Mouse (Mus musculus): ENCODE results near the gene Rgp1. TPM values are rescaled to one million over a fixed set of nuclear protein-coding genes. Genes with fewer than 3 reads are reported as not detected.

The Rgp1 gene
- total RNA-seq, 2 experiments from 2014 or later: 5.7 to 10.6 TPM

DNA sequence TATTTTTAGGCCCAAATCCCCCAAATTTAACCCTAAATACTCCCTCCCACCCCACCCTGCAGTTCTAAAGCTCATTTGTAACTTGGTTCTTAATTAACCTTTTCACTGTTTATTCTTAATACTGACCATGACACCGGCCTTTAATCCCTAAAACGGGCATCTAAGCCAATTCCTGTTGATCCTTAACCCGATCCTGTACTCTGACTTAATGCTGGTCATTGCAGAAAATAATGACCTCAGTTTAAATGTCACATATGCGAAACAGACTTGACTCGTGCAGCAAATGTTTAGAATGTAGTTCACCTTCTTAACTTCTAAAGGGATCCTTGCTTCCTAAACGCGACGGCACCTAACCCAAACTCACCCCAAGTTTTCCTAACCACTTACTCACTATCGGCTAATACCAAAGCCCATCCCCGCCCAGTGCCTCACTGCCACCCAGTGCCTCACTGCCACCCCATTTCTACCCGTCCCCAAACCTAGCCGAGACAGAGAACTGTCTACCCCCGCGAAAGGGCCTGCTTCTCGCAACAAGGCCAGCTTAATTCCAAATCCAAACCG is 17.0 kb upstream of the Rgp1 start:
- peak; percentile 58 for ATAC-seq (replicated peaks; ENCODE audit: low FRiP score, poor library complexity, severe bottlenecking)

DNA sequence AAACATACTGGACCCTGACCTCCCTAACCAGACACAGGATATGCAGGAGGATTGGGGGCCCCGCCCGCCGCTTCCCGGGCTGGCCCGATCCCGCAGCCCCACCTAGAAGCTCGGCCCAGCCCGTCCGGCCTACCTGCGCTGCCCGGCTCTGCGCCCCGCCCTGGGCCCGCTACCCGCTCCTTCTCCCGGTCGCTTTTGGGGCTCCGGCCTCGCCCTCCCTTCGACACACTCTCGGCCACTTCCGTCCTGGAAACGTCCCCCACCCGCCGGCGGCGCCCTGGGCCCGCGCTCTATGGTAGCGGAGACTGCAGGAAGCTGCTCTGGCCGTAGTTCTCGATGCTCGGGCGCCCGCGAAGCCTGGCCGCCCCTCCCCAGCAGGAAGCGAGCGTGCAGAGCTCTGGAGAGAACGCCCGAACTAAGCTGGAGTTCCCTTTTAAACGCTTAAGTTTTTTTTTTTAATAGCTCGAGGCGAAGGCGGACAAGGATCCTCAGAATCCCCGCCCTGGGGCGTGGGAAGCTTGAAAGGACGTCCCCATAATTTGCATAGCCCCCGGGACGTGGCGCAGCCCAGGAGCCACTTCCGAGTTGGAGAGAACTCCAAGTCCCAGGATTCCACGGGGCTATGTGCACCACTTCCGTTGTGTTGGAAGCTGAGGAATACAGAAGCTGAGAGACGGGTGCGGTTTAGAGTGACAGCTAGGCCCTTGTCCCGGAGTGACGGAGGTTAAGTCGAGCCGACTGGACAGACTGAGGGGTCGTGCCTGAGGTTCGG is 16.3 kb upstream of the Rgp1 start, which contains the start of the genes Creb3 and Tln1:
Gene Creb3, plus strand, starts transcription at position 336 of the 772 bp plus-strand sequence.
Gene Tln1, minus strand, starts transcription at position 695 of the 772 bp plus-strand sequence.
- peak; percentile 83 for ATAC-seq (replicated peaks; ENCODE audit: low FRiP score, poor library complexity, severe bottlenecking)

DNA sequence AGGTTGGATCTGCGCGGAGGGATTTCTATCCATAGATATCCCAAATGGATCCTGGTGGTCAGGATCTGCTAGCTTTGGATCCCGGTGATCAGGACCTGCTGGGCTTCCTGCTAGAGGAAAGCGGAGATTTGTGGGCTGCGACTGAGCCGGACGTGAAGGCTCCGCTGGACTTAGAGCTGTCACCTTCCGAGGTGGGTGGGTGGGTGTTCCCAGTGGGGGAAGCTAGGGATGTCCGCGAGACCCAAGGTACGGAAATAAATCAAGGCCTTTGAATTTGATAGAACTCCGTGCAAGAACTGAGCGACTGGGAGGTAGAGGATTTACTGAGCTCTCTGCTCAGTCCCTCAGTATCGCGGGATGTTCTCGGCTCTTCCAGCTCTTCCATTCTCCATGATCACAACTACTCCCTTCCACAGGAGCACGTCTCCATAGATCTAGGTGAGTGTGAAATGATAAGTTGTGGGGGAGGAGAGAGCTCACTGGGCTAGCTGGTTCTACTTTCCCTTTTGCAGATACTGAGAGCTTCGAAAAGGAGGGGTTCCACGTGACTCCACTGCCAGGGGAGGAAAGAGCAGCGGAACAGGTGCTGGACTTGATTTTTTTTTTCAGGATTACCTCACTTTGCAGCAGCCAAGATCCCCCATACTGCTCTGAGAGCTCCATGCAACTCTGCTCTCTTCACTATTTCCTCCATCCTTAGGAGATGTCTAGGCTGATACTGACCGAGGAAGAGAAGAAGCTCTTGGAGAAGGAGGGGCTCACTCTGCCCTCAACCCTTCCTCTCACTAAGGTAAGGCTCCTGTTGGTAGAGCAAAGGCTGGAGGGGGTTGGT is 15.5 kb upstream of the Rgp1 start:
- no peak for ATAC-seq (replicated peaks; ENCODE audit: low FRiP score, poor library complexity, severe bottlenecking)

DNA sequence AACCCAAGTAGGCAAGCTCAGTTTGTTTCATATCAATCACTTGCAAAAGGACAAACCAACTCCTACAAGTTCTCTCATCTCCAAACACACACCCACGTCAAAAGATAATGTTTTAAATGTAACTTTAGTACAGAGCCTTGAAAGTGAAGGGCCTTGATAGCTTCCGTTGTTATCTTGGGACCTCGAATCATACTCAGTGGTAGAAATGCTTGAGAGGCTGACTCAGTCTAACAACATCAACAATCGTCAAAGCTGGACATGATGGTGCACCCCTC is 15.0 kb upstream of the Rgp1 start:
- ATAC-seq (replicated peaks; ENCODE audit: low FRiP score, poor library complexity, severe bottlenecking): no peak

DNA sequence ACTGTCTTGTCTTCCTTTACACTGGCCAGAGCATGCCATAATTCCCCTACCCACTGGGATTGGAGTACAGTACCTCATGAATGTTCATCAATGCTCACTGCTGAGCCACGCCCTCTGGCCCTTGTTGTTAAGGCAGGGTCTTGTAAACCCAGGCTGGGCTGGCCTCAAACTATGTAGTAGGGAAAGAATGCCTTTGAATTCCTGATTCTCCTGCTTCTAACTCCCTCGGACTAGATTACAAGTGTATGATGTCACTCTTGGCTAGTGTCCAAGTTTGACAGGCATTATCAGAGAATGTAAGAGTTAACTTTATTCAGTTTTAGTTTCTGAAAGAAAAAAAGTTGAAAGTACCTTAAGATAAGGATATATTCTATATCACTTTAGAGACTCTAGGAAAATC is 14.3 kb upstream of the Rgp1 start:
- ATAC-seq (replicated peaks; ENCODE audit: low FRiP score, poor library complexity, severe bottlenecking): no peak

DNA sequence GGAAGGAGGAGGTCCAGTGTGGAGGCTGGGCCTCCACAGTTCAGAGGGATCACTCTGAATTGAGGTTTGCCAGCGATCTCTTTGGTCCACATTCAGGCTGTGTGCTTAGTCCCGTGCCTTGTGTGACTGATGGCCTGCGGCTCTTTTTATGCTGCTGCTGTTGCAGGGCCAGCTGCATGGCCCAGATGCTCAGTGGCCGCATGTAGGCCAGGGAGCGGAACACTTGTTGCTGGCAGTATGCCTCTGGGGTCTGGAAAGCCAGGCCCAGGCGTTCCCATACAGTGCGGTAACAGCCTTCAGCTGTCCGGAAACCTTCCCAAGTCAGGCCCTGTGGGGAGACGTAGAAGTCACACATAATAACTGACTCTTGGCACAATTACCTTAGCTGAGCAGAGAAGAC is 11.4 kb upstream of the Rgp1 start:
- ATAC-seq (replicated peaks; ENCODE audit: low FRiP score, poor library complexity, severe bottlenecking): no peak

DNA sequence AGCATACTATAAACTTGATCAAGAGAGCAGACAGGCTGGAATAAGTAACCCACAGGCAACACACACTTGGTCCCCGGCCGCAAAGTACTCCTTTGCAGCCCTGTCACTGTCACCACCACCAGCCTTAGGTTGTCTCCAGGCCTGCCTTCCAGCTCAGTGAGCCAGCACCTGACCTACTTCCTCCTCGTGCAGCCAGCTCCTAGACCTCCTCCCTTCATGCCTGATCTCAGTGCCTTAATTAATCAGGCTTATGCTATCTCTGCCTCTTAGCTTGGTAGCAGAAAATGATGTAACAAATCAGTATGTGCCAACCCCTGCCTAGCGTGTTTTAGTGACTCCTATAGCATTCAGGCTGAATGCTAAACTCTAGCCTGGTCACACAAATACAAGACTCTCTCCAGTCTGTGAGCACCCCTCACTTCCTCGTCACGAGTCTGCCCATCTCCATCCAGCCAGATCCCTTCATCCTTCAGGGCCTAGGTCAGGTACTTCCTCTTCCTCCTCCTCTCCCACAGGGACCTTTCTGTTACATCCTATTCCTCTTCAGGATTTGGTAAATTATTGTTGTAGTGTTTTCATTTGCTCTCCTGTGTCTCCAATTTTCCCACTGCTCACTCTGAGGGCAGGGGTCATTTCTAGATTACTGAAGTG is 7.0 kb upstream of the Rgp1 start:
- ATAC-seq (replicated peaks; ENCODE audit: low FRiP score, poor library complexity, severe bottlenecking): no peak

DNA sequence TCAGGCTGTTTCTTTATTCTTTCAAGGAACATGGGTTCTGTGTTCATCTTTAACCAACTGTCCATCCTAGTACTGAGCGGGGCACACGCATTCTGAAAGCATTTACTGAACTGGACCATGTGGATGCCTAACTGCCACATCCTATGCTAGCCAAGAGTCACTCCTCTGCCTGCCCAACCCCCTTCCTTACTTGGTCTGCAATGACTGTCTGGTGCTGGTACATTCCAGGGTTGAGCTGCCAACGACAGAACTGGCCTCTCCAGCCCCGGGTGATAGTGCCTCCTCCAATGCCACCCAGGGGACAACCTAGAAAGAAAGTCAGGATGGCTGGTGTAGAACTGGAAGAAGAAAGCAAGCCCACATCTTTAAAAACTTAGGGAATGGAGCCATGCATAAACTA is 5.0 kb upstream of the Rgp1 start:
- no peak for ATAC-seq (replicated peaks; ENCODE audit: low FRiP score, poor library complexity, severe bottlenecking)

DNA sequence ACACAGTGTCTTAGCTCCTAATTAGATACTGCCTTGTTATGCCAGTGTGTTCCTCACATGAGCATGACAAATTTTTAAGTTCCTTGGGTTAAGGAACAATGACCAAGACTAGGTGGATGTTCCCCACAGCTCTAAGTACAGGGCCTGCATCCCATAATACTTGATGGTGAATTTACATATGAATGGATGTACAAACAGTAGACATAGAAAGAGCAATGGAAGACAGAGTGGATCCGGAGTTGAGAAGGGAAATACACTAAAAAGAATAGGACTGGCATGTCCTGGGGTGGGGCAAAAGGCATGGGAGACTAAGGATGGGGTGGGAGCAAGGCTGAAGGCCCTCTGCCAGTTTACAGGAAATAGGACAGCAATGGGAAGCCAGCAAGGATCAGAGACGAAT is 3.2 kb upstream of the Rgp1 start:
- no peak for ATAC-seq (replicated peaks; ENCODE audit: low FRiP score, poor library complexity, severe bottlenecking)

DNA sequence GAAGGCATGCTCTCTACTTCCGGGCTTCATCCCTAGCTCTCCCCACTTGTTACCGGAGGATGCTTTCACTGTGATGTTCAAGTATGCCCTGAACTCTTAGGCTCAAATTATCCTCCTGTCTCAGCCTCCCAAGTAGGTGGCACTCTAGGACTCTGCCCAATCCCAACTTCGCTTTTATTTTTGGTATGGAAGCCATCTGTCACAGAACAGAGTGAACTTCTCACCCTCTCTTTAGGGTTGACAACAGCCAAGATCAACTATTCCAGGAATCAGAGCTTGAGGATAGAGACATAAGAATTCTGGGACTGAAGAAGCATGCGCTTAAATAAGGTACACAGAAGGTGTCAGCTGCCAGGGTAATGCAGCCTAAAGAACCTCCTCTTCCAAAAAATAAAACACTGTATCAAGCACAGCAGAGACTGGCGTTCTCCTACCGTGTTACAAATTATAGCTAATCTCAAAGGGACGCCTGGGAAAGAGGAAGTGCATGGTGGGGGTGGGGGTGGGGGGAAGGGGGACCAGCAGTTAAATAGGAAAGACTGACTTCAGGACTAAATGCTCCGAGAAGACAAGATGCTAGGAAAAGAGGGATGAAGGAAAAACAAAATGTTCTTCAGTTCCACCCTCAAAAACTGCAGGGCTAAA is 1.2 kb upstream of the Rgp1 start:
- no peak for ATAC-seq (replicated peaks; ENCODE audit: low FRiP score, poor library complexity, severe bottlenecking)

DNA sequence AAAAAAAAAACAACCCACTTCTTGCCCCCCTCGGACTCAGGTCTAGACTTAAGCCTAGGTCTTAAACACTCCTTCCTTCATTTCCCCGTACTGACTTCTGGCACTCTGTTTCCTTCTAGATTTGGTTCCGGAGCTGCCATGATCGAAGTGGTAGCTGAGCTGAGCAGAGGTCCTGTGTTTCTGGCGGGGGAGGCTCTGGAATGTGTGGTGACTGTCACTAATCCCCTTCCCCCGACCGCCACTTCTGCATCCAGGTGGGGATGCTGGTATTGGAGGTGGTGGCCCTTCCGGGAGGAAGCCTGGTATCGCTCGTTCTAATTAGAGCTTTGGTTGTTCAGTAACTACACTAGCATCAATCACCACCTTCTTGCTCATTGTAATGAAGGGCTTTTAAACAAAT is 741 bp downstream of the Rgp1 start:
- ATAC-seq (replicated peaks; ENCODE audit: low FRiP score, poor library complexity, severe bottlenecking): no peak

DNA sequence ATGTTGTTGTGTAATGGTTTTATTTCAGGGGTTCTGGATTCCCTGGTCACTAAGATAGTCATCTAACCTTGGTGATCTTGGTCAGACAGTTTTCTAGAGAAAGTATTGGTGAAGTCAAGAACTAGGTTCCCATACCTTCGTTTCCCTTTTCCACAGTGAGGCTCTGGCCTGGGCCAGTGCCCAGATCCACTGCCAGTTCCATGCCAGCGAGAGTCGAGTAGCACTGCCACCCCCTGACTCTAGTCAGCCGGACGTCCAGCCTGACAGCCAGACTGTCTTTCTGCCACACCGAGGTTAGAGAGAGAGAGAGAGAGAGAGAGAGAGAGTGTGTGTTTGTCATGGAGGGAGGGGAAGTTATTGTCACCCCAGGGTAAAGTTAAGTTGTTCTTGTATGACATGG is 1.2 kb downstream of the Rgp1 start:
- no peak for ATAC-seq (replicated peaks; ENCODE audit: low FRiP score, poor library complexity, severe bottlenecking)

DNA sequence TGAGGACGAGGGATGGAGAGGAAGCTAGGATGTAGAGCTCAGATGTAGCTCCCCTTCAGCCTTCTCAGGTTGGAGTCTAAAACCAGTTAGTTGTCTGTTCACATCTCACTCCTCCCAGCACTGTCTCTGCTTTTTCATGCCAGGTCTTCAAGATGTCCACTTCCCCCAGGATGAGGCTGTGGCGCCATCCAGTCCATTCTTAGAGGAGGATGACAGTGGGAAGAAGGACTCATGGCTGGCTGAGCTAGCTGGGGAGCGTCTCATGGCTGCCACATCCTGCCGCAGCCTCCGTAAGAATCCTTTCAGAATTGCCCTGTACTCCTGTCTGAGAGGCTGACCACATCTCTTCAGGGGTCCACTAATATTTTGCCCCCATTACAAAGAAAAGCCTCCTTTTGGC is 2.2 kb downstream of the Rgp1 start:
- no peak for ATAC-seq (replicated peaks; ENCODE audit: low FRiP score, poor library complexity, severe bottlenecking)

DNA sequence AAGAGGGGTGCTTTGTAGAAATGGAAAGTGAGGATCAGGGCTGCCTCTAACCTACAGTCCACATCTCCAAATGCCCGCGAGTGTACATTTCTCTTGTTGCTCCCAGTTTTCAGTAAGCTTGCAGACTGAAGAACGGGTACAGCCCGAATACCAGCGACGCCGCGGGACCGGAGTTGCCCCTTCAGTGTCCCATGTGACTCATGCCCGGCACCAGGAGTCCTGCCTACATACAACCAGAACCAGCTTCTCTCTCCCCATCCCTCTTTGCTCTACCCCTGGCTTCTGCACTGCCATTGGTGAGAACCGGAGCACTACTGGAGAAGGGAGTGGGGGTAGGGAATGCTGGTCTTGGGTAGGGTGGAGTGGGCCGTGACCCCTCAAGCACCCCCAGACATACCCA is 2.9 kb downstream of the Rgp1 start:
- ATAC-seq (replicated peaks; ENCODE audit: low FRiP score, poor library complexity, severe bottlenecking): no peak

DNA sequence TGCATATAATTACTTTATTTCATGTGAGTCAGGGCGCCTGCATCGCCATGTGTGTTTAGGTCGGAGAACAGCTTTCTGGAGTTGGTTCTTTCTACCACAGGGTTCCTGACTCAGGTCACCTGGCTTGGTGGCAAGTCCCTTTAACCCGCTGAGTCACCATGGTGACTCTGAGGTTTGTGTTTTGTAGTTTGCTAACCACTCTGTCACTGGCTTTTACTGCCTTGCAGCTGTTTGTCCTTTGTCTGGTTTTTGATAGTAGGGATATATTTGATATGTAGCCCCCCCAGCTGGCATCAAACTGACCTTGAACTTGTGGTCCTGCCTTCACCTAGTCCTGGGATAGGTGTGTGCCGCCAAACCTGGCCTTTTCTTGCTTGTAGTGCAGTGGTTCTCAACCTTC is 3.7 kb downstream of the Rgp1 start:
- ATAC-seq (replicated peaks; ENCODE audit: low FRiP score, poor library complexity, severe bottlenecking): no peak

DNA sequence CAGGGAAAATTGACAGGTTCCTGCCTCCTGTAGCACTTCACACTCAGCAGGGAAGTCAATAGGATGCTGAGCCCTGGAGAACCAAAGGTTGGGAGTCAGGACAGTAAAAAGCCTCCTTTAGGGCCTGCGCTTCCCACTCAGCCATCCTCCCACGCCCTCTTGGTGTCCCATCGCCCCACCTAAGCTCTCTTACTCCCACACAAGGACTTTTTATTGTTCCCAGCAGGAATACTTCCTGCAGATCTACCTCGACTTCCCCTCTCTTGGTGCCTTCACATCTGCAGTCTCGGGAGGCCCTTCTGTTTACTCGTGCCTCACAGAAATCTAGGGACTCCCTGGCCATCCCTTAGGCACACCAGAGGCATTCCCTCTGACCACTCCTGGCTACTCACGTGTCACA is 4.9 kb downstream of the Rgp1 start:
- no peak for ATAC-seq (replicated peaks; ENCODE audit: low FRiP score, poor library complexity, severe bottlenecking)

DNA sequence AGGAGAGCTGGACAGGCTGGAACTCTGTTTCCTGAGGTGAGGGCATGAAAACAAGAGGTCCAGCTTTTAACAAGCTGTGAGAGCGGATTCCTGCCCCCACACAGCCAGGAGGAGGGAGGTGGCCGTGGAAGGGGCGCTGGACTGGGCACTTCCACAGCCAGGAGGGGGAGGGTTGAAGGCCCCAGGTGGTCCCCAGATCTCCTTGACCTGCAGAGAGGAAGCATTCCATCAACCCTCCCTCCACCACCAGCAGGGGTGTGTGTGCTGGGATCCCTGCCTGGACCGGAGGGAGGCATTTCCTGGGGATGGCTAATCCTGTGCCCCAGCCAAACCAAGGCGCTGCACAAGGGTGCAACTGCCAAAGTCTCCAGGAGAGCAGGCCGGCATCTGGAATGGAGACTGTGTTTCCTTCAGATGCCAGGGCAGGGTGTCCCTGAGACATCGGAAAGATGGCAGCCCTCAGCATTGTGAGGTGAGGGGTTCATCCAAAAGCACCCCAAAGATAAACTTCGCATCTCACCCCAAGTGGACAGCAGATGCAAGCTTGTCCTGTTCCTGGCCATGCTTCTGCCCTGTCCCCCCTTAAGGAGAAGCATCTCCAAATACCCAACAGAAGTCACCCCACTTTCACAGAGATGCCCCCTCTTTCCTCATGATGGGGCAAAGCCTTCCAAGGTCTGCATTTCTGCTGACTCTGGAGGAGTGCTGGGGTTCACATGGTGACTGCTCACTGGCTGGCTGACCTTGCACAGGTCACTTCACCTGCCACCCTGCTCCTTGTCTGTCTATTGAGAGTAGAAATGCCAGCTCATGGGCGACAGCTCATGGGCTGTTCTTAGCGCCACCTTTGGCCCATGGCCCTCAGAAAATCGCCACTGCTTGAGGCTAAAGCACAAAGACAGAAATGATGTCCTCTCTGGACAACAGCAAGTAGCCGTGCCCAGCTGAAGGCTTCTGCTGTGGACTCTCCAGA is 6.2 kb downstream of the Rgp1 start, which contains the start of gene Msmp:
Gene Msmp, minus strand, starts transcription at position 51 of the 973 bp plus-strand sequence.
- ATAC-seq (replicated peaks; ENCODE audit: low FRiP score, poor library complexity, severe bottlenecking): no peak

DNA sequence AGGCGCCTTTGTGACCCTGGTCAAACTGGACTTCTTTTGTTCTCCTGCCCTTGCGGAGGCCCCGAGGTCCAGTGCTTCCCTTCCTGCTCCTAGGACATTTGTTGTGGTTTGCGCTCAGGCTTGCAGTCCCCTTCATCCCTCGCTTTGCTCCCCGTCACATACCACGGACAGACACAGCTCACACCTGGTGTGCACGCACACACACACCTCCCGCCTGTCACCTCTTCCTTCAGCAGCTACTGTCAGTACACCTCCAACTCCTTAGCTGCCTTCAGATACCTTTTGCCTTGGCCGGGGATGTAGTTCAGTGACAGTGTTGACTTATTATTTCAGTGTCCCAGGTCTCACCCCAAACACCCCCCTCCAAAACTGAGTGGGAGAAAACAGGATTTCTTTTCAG is 7.2 kb downstream of the Rgp1 start:
- no peak for ATAC-seq (replicated peaks; ENCODE audit: low FRiP score, poor library complexity, severe bottlenecking)

DNA sequence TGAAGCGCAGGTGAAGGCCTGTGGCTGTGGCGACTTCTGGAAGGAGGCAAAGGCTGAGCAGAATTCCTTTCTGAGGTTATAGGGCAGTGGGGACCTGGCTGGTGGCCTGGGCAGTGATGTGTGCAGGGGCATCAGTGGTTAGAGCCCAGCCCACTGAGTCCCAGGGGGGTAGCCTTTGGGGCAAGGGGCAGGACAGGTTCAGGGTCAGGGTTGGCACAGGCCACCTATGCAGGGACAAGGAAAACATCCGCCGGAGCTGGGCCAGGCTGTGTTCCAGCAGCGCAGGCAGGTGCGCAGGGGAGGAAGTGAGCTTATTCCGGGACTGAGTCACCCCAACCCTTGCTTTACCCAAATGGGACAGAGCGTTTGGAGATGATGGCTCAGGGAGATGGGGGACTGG is 7.9 kb downstream of the Rgp1 start:
- ATAC-seq (replicated peaks; ENCODE audit: low FRiP score, poor library complexity, severe bottlenecking): no peak

Data from erythroblast, adult 5-6 weeks (primary cell).